Mouse (Mus musculus): ENCODE results near the gene Prelid1. TPM values are rescaled to one million over a fixed set of nuclear protein-coding genes. Genes with fewer than 3 reads are reported as not detected.

Prelid1 gene
- polyA plus RNA-seq, 1 experiment from 2014 or later, result 512 TPM

DNA sequence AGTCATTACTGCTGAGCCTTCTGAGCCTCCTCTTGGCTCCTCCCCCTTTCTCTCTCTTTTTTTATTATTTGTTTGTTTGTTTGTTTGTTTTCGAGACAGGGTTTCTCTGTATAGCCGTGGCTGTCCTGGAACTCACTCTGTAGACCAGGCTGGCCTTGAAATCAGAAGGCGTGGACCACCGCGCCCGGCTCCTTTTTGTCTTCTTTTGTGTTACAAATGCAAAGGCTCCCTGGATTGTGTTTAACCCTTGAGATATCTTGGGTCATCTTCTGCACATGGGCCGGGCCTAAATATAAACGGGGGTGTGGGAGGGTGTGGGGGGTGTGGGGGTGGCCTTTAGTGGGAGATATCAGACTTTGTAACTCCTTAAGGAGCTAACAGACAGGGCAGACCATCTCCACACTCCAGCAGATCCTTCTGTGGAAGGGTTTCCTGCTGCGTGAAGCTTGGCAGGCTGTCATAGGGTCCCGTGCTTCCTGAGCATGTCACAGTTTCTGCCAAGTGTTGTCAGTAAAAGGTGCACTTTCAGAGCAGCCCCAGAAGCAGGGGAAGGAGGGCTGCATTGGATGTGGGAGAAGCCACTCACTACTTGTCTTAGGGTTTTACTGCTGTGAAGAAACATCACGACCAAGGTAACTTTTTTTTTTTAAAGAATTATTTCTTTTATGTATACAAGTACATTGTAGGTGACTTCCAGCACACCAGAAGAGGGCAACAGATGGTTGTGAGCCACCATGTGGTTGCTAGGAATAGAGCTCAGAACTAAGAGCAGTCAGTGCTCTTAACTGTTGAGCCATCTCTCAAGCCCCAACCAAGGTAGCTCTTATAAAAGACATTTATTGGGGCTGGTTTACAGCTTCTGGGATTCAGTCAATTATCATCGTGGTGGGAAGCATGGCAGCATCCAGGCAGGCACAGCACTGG lies 18.1 kb downstream of the Prelid1 start:
- H3K4me1 ChIP-seq, result peaks cover 6% of the 10 kb centered on the region
- H3K27ac ChIP-seq, result no peak overlapping the region
- H3K9me3 ChIP-seq, result no peaks in the 10 kb centered on the region
- no peaks in the 10 kb centered on the region for H3K27me3 ChIP-seq (ENCODE audit: poor library complexity, severe bottlenecking)
- no peak overlapping the region for H3K4me3 ChIP-seq
- DNase-seq (ENCODE audit: extremely low spot score, low spot score), result no peak
- H3K36me3 ChIP-seq (replicated peaks), result no peaks in the 10 kb centered on the region
- WGBS, result 77% methylated on average over 12 of the region's 12 CpGs

GRCm38 (mm10) chr13:55339259-55339658 lies 19.0 kb downstream of the Prelid1 start:
- Histone ChIP-seq H3K4me3 (no peak overlapping the region), H3K36me3 (replicated peaks) (peaks cover 6% of the 10 kb centered on the region), H3K4me1 (peaks cover 6% of the 10 kb centered on the region), H3K27me3 (ENCODE audit: poor library complexity, severe bottlenecking) (no peaks in the 10 kb centered on the region), H3K9me3 (no peaks in the 10 kb centered on the region), H3K27ac (no peak overlapping the region)
- no peak for DNase-seq (ENCODE audit: extremely low spot score, low spot score)
- WGBS, result 43% methylated on average over 2 of the region's 2 CpGs

DNA sequence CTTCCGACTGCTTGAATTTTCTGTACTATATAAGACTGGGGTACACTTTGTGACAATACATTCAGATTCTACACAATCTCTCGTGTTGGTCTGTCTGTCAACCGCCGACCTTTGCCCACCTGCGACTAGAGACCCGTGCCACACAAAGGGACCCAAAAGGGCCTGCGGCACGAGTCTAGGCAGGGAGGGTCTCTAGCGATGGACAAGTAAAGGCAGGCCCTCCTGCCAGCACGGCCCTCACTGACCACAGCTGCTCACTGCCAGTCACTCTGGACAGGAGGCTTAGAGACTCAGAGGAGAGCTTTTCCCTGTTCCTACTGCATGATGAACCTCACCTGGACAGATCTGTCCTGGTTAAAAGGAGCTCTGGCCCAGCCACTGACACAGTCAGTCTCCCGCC lies 22.2 kb downstream of the Prelid1 start:
- WGBS, result 52% methylated on average over 11 of the region's 11 CpGs
- Histone ChIP-seq H3K36me3 (replicated peaks) (peaks cover 38% of the 10 kb centered on the region), H3K27ac (no peak overlapping the region), H3K9me3 (no peaks in the 10 kb centered on the region), H3K27me3 (ENCODE audit: poor library complexity, severe bottlenecking) (no peaks in the 10 kb centered on the region), H3K4me3 (no peak overlapping the region), H3K4me1 (peaks cover 1% of the 10 kb centered on the region)
- no peak for DNase-seq (ENCODE audit: extremely low spot score, low spot score)

GRCm38 (mm10) chr13:55344286-55344685 lies 24.0 kb downstream of the Prelid1 start:
- H3K4me1 ChIP-seq, result no peaks in the 10 kb centered on the region
- peaks cover 55% of the 10 kb centered on the region for H3K36me3 ChIP-seq (replicated peaks)
- H3K4me3 ChIP-seq, result no peak overlapping the region
- H3K27me3 ChIP-seq (ENCODE audit: poor library complexity, severe bottlenecking), result no peaks in the 10 kb centered on the region
- no peak overlapping the region for H3K27ac ChIP-seq
- no peak for DNase-seq (ENCODE audit: extremely low spot score, low spot score)
- no peaks in the 10 kb centered on the region for H3K9me3 ChIP-seq
- 89% methylated on average over 7 of the region's 7 CpGs for WGBS

GRCm38 (mm10) chr13:55346745-55347144 lies 26.4 kb downstream of the Prelid1 start:
- Histone ChIP-seq H3K27me3 (ENCODE audit: poor library complexity, severe bottlenecking) (no peaks in the 10 kb centered on the region), H3K9me3 (no peaks in the 10 kb centered on the region), H3K4me3 (no peak overlapping the region), H3K4me1 (no peaks in the 10 kb centered on the region), H3K36me3 (replicated peaks) (peaks cover 78% of the 10 kb centered on the region), H3K27ac (no peak overlapping the region)
- DNase-seq (ENCODE audit: extremely low spot score, low spot score), result no peak
- WGBS, result 89% methylated on average over 11 of the region's 11 CpGs

DNA sequence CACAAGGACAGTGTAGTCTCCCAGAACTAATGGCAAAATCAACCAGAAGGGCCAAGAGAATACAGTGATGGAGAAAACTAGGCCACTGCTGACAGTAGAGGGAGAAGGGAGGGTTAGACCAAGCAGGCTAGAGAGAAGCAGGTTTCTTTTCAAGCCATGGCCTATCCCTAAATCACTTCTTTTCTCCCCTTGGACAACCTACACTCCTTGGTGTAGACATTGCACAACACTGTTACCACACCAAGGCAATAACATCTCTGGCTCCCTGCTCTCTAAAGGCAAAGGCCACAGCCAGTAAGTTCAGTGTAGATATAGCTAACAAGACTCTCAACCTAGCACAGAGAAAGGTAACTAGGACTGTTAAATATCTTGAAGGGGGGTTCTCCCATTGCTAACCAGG lies 40.8 kb downstream of the Prelid1 start:
- Histone ChIP-seq H3K27me3 (ENCODE audit: poor library complexity, severe bottlenecking) (no peaks in the 10 kb centered on the region), H3K4me1 (peaks cover 19% of the 10 kb centered on the region), H3K36me3 (replicated peaks) (peaks cover 51% of the 10 kb centered on the region), H3K27ac (no peak overlapping the region), H3K9me3 (no peaks in the 10 kb centered on the region), H3K4me3 (peak overlapping the region; percentile 97)
- DNase-seq (ENCODE audit: extremely low spot score, low spot score), result no peak

- H3K4me1 ChIP-seq, result peaks cover 19% of the 10 kb centered on the region
- peak overlapping the region; percentile 95 for H3K27ac ChIP-seq
- H3K36me3 ChIP-seq (replicated peaks), result peaks cover 42% of the 10 kb centered on the region
- WGBS, result under 1% methylated on average over 32 of the region's 32 CpGs
- DNase-seq (ENCODE audit: extremely low spot score, low spot score), result no peak
- H3K4me3 ChIP-seq, result peak overlapping the region; percentile 97
- H3K27me3 ChIP-seq (ENCODE audit: poor library complexity, severe bottlenecking), result no peaks in the 10 kb centered on the region
- H3K9me3 ChIP-seq, result no peaks in the 10 kb centered on the region
Measured at GRCm38 (mm10) chr13:55361974-55362452, 41.7 kb downstream of the Prelid1 start.

DNA sequence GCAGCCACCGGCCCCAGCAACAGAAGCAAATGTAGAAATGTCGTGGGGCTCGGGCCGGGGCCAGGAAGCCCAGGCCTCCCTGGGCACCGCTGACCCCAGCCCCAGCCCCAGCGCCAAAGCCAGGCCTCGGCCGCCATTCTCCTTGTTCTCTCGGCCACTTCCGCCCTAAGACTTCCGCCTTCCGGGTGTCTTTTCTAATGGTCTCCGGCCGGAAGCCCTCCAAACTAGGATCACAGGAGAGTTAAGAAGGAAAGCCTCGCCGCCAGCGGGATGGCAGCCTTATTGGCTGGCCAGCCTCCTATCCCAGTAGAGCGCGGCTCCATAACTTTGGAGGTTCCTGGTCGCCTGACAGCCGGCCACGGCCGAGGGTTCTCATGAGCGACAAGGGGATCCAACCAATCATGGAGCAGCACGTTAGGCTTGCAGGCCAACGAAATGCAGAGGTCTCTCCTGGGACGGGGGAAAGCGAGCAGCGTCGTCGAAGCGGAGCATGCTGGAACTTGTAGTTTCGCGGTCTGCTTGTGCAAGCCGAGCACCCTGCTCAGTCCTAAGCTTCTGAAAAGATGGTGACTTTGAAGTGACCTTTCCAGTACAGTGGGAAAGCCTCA lies 42.3 kb downstream of the Prelid1 start, which contains the start of gene Lman2:
Lman2 (minus strand) TSS at position 331 of the 608 bp plus-strand sequence.
- H3K36me3 ChIP-seq (replicated peaks), result peaks cover 37% of the 10 kb centered on the region
- H3K4me3 ChIP-seq, result peak within 1 kb of the TSS; percentile 97
- no peaks in the 10 kb centered on the region for H3K9me3 ChIP-seq
- under 1% methylated on average over 35 of the region's 35 CpGs for WGBS
- no peaks in the 10 kb centered on the region for H3K27me3 ChIP-seq (ENCODE audit: poor library complexity, severe bottlenecking)
- peak within 1 kb of the TSS; percentile 95 for H3K27ac ChIP-seq
- H3K4me1 ChIP-seq, result peaks cover 19% of the 10 kb centered on the region
- DNase-seq (ENCODE audit: extremely low spot score, low spot score), result peak; percentile 97

GRCm38 (mm10) chr13:55368401-55368800 lies 48.1 kb downstream of the Prelid1 start:
- H3K27ac ChIP-seq, result no peak overlapping the region
- WGBS, result 83% methylated on average over 7 of the region's 7 CpGs
- no peaks in the 10 kb centered on the region for H3K9me3 ChIP-seq
- H3K27me3 ChIP-seq (ENCODE audit: poor library complexity, severe bottlenecking), result peaks cover 9% of the 10 kb centered on the region
- H3K4me1 ChIP-seq, result no peaks in the 10 kb centered on the region
- no peak for DNase-seq (ENCODE audit: extremely low spot score, low spot score)
- no peaks in the 10 kb centered on the region for H3K36me3 ChIP-seq (replicated peaks)
- H3K4me3 ChIP-seq, result no peak overlapping the region

- Histone ChIP-seq H3K4me3 (no peak within 1 kb of the TSS), H3K4me1 (no peaks in the 10 kb centered on the region), H3K27ac (no peak within 1 kb of the TSS), H3K9me3 (no peaks in the 10 kb centered on the region), H3K36me3 (replicated peaks) (no peaks in the 10 kb centered on the region), H3K27me3 (ENCODE audit: poor library complexity, severe bottlenecking) (peaks cover 21% of the 10 kb centered on the region)
- no peak for DNase-seq (ENCODE audit: extremely low spot score, low spot score)
- WGBS, result 70% methylated on average over 13 of the region's 13 CpGs
Measured at GRCm38 (mm10) chr13:55369531-55370114, 49.3 kb downstream of the Prelid1 start, which contains the start of gene Rgs14. Gene Rgs14, plus strand, starts transcription at chr13:55369732.

GRCm38 (mm10) chr13:55370234-55370633 lies 49.9 kb downstream of the Prelid1 start:
- Histone ChIP-seq H3K4me3 (no peak overlapping the region), H3K36me3 (replicated peaks) (no peaks in the 10 kb centered on the region), H3K4me1 (no peaks in the 10 kb centered on the region), H3K9me3 (no peaks in the 10 kb centered on the region), H3K27ac (no peak overlapping the region), H3K27me3 (ENCODE audit: poor library complexity, severe bottlenecking) (peaks cover 25% of the 10 kb centered on the region)
- WGBS, result 67% methylated on average over 3 of the region's 3 CpGs
- DNase-seq (ENCODE audit: extremely low spot score, low spot score), result no peak

GRCm38 (mm10) chr13:55371007-55371681 lies 50.8 kb downstream of the Prelid1 start:
- H3K36me3 ChIP-seq (replicated peaks), result no peaks in the 10 kb centered on the region
- 72% methylated on average over 8 of the region's 8 CpGs for whole genome bisulfite sequencing
- H3K9me3 ChIP-seq, result no peaks in the 10 kb centered on the region
- no peak for DNase-seq (ENCODE audit: extremely low spot score, low spot score)
- H3K27me3 ChIP-seq (ENCODE audit: poor library complexity, severe bottlenecking), result peaks cover 34% of the 10 kb centered on the region
- no peak overlapping the region for H3K27ac ChIP-seq
- H3K4me3 ChIP-seq, result no peak overlapping the region
- no peaks in the 10 kb centered on the region for H3K4me1 ChIP-seq

Measured in forebrain, embryonic 10.5 days (tissue).